Mouse (Mus musculus): Measurements from ENCODE around the gene Cbx7.

DNA sequence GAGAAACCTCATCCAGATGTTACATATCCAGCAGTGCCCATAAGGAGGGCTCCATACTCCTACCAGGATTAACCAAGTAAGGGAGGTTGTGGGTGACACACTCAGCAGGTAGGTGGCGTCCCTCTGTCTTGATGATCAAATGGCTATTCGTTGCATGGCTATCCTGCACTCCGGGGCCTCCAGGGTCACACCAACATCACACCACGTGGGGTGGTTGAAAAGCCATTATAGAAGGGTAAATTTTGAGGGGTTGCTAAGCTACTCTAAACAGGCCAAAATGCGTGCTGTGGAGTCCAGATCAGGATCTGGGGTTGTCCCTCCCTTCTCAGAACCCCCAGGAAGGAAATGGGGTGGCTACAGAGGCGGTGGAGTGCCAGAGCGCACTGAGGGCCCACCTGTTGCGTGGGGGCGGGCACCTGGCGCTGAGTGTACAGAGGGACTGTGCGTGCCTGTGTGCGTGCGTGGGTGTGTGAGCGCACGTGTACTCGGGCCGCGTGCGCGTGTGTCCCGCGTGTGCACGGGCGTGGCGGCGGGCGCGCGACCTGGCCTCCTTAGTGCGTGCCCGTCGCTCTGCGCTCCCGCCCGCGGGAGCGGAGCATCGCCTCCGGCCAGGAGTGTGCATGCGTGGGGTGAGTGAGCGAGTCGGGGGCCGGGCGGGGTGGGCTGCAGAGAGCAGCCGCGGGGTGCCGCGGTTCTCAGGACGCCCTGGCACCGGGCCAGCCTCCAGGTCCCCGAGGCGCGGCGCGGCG is 41.0 kb upstream of the Cbx7 start:
- peak; percentile 19 for TF ChIP-seq CTCF (IDR thresholded peaks at IDR 0.05; ENCODE audit: low read depth)
- no peak for TF ChIP-seq EP300 (IDR thresholded peaks at IDR 0.05; ENCODE audit: low read depth)
